Mouse (Mus musculus) frontal cortex, postnatal 10 days (tissue): ENCODE measurements around the gene Cmtr1.
A peak's percentile ranks its signal among the peaks of the same experiment; 100 is the strongest.
"Not testable (repeated sequence)": the region's sequence is repeated elsewhere in the genome, so short reads cannot be mapped to it uniquely, and the experiment has no call there.

Experiments used
- DNase-seq, 2 experiments: peaks; one replicate each; pipeline ENCODE4 v3.0.0; 2022; ENCODE audit warnings: low spot score in 2 of 2, mixed read lengths in 1 of 2

Gene Cmtr1

GRCm38 (mm10) chr17:29704781-29705180 lies 44.4 kb downstream of the Cmtr1 start:
- peak in 1 of 2 experiments; percentile 64 for DNase-seq

GRCm38 (mm10) chr17:29705881-29706280 lies 45.5 kb downstream of the Cmtr1 start:
- DNase-seq, result no peak

- DNase-seq, result no peak
Observed at GRCm38 (mm10) chr17:29706981-29707545, 46.7 kb downstream of the Cmtr1 start.

GRCm38 (mm10) chr17:29708783-29709182 lies 48.4 kb downstream of the Cmtr1 start:
- no peak for DNase-seq

GRCm38 (mm10) chr17:29710562-29711044 lies 50.2 kb downstream of the Cmtr1 start:
- peak in 1 of 2 experiments; percentile 18 for DNase-seq

GRCm38 (mm10) chr17:29711076-29711744 lies 50.8 kb downstream of the Cmtr1 start:
- no peak for DNase-seq

- no peak for DNase-seq
Observed at GRCm38 (mm10) chr17:29711745-29712431, 51.5 kb downstream of the Cmtr1 start.

- no peak for DNase-seq
Observed at GRCm38 (mm10) chr17:29712565-29712964, 52.2 kb downstream of the Cmtr1 start.

- DNase-seq, result not testable (repeated sequence)
Observed at GRCm38 (mm10) chr17:29713734-29714133, 53.3 kb downstream of the Cmtr1 start.

GRCm38 (mm10) chr17:29716732-29717445 lies 56.5 kb downstream of the Cmtr1 start, which contains the start of gene Ccdc167:
TSS of gene Ccdc167 (minus strand) at chr17:29717044.
- peak; percentile 93 to 96 for DNase-seq

- DNase-seq, result no peak
Observed at GRCm38 (mm10) chr17:29718660-29719059, 58.3 kb downstream of the Cmtr1 start.

- DNase-seq, result no peak
Observed at GRCm38 (mm10) chr17:29719628-29720575, 59.5 kb downstream of the Cmtr1 start.

GRCm38 (mm10) chr17:29720755-29721365 lies 60.5 kb downstream of the Cmtr1 start:
- DNase-seq, result no peak

GRCm38 (mm10) chr17:29724610-29725009 lies 64.2 kb downstream of the Cmtr1 start:
- no peak for DNase-seq

- DNase-seq, result no peak
Observed at GRCm38 (mm10) chr17:29725027-29725620, 64.7 kb downstream of the Cmtr1 start.

GRCm38 (mm10) chr17:29728082-29728481 lies 67.7 kb downstream of the Cmtr1 start:
- DNase-seq, result no peak

GRCm38 (mm10) chr17:29730510-29731265 lies 70.3 kb downstream of the Cmtr1 start:
- DNase-seq, result no peak

- no peak for DNase-seq
Observed at GRCm38 (mm10) chr17:29731266-29731952, 71.0 kb downstream of the Cmtr1 start.

- no peak for DNase-seq
Observed at GRCm38 (mm10) chr17:29731953-29732325, 71.5 kb downstream of the Cmtr1 start.
